Mouse (Mus musculus) inflammation-experienced regulatory T-cells (primary cell): ENCODE measurements around the gene Gm4969. TPM values are rescaled to one million over a fixed set of nuclear protein-coding genes. Genes with fewer than 3 reads are reported as not detected.

ENCODE experiments used
- polyA plus RNA-seq, 2 experiments: library from polyadenylated mRNA; unstranded; fragments of 100-300 nt; shearing (Covaris generic); gene quantifications; one replicate each; pipeline ENCODE4 v1.2.1; 2017

The Gm4969 gene
- under 1 TPM in 1 of 2 experiments, not detected in 1; 0.11 TPM for polyA plus RNA-seq

DNA sequence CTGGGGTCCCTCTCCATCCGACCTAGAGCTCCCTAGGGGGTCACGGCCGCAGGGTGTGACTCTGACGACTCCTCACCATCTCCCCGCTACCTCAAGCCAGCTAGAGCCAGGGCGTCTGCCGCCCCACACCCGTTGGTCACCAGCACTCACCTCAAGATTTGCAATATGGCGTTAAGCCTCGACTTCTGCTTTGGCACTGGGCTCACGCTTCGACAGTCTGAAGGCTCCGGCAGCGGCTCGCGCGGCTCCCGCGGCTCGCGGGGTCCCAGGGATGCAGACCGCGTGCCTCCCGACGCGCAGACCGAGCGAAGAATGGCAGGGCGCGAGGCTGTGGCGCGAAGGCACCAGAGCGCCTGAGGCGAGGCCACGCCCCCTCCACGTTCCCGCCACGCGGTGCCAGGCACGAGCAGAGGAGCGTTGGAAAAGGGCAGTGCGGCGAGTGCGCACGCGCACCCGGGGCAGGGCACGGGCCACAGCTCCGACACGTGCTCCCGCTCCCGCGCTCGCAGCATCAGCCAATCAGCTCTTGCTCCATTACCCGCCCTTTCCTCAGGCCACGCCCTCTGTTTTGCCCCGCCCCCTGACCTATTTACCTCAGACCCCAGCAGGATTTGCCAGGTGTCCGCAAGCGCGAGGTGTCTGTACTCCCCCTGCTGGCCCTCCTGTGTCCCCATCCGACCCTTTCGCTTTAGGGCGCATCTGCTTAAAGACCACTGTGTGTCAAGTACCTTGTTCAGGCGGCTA, at the start of gene Gm4969:
TSS of gene Gm4969 (minus strand) at position 341 of the 744 bp plus-strand sequence.

DNA sequence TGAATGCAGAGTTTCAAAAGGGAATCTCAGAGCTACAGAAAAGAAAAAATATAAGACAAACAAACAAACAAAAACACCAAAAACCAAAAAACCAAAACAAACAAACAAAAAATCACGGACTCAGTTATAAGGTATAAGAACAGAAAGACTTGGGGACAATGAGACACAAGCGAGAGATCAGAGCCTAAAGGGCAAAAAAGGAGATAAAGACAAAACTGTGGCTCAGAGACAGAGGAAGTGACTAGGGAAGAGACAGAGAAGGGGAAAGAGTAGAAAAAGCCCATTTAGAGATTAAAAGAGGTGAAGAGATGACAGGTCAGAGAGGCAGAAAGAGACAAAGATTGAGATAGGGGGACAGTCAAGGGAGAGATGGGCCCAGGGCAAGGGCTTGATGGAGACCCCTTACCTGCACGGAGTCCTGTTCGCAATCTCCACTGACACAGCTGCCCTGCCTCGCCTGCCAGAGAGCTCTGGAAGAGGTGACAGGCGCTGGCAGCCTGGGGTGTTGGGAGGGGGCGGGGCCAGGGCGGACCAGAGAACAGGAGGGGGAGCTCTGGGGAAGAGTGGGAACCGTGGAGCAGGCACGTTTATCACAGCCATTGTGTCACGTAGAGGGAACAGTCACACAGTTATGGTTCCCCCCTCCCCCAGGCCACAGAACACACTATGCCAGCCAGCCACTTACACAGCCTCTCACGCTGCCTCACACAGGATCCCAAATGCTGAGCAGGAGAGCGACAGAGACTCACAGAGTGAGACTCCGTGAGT, 47.7 kb upstream of the Gm4969 start, which contains the start of gene Gipr:
TSS of gene Gipr (minus strand) at position 472 of the 768 bp plus-strand sequence.

DNA sequence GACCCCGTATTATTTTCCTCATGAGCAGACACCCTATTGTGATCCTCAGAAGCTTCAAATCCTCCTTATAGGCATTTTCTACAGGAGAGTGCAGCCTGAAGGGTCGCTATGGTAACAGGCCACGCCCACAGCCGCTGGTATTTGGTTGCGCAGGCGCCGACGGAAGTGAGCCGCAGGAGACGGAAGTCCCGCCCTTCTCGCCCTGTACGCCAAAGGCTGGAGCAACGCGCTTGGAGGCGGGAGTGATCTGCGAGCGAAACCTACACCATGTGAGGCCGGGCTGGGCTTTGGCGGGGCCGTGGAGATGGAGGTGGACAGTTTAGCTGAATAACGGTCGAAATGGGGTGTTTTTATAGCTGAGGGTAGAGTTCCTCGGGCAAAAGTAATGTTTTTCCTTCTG, 31.5 kb upstream of the Gm4969 start, which contains the start of gene Snrpd2:
TSS of gene Snrpd2 (plus strand) at position 97 of the 400 bp plus-strand sequence.

DNA sequence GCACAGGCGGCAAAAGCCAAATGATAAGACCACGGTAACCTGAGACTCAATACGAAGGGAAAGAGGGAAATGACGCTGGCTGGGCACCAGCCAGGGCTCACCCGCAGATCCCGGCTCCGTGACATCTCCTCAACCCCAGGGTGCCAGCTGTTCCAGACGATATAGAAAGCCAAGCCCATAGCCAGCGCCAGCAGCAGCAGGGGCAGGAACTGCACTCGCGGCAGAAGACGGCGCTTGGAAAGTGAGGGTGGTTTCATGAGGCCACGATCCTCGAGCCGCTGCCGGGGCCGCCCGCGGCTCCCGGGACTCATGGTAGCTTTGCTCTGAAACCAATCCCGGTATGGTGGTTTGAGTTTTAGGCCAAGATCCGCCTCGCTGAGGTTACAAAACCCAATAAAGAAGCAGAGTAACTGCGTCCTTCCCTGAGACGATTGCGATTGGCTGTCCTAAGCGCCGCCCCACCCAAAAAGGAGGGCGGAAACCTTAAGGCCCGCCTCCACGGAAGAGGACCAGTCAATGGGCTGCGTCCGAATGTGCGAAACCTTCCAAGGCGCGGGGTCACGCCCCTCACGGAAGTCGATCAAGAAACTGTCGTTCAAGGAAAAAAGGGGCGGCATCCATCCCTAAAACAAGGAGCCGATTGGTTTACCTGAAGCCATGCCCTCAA, 30.8 kb upstream of the Gm4969 start, which contains the start of gene Qpctl:
TSS of gene Qpctl (minus strand) at position 417 of the 667 bp plus-strand sequence.

DNA sequence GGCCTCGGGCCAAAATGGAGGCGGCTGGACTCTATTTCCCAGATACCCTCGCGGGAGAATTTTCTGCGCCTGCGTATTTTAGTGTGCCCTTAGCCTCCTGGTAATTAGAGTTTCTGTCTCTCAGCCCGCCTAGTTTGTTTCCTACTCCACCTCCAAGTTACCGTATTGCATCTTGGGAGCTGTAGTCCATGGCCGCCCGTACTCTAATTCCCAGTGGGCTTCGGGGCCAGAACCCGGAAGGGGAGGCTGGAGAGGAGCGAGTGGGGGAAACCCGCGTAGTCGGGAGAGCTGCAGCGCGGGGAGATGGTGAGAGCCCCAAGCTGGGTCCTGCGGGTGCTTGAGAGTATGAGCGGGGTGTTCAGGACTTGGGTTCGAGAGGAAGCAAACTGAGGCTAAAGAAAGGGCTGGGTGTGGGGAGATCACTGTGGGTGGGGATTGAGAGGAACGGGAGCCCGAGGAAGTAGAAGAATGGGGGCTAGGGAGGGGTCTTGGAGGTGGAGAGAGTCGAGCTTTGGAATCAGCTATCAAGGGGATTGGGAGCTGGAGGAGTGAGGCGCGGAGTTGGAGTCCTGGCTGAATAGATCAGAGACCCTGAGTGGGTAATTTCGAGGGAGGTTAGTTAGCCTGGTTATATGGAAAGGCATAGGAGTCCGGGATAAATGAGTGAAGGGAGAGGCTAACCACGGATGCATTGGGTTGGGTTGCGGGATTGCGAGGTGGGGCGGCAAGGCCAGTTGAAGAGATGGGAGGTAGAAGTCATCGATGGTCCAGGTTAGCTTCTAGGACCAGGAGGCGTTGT, 1.7 kb upstream of the Gm4969 start, which contains the start of gene Fbxo46:
TSS of gene Fbxo46 (plus strand) at position 229 of the 799 bp plus-strand sequence.

DNA sequence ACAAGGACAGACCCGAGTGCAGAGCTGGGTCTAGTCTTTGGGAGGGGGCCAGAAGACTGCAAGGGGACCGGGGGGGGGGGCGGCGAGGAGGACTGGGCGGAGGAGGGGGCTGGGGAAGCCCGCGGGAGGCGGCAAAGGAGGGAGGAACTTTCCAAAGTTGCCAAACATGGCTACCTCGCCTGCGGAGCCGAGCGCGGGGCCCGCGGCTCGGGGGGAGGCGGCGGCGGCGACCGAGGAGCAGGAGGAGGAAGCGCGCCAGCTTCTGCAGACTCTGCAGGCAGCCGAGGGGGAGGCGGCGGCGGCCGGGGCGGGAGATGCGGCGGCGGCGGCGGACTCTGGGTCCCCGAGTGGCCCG, 23.7 kb downstream of the Gm4969 start, which contains the start of gene Six5:
TSS of gene Six5 (plus strand) at position 124 of the 355 bp plus-strand sequence.

DNA sequence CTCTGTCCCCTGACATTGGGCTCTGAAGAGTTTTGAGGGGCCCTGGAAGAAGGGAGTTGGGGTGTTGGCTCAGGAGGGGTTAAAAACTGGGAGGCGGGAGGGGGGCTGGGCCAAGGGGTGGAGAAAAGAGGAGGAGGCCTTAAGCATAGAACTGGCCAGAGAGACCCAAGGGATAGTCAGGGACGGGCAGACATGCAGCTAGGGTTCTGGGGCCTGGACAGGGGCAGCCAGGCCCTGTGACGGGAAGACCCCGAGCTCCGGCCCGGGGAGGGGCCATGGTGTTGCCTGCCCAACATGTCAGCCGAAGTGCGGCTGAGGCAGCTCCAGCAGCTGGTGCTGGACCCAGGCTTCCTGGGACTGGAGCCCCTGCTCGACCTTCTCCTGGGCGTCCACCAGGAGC, 34.5 kb downstream of the Gm4969 start, which contains the start of gene Dmpk:
TSS of gene Dmpk (plus strand) at position 149 of the 400 bp plus-strand sequence.

DNA sequence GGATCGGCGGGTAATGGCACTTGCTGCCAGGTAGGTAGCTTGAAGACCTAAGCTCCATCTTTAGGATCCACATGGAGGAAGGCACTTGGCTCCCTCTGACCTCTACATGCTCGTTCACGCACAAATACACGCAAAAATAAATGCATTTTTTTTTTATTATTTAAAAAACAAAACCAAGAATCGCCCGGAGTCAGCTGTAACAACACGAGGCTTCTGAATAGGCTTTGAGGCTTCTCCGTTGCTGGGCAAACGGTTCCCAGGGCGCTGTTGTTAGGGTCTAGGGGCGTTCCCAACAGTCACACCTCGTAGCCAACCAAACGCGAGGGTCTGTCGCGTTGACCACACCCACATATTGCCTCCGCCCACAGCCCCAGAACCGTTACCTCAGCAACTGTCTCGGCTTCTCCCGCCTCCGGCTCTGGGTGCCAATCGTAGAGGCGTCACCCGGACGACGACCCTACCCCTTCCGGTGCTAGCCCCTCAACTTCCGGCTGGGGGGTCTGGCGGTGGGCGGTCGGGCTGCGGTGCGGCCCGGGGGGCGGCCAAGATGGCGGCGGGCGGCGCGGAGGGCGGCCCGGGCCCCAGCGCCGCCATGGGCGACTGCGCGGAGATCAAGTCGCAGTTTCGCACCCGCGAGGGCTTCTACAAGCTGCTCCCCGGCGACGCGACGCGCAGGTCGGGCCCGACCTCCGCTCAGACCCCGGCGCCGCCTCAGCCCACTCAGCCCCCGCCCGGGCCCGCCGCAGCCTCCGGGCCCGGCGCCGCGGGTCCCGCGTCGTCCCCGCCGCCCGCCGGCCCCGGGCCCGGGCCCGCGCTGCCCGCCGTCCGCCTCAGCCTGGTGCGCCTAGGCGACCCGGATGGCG, 42.2 kb downstream of the Gm4969 start, which contains the start of gene Dmwd:
TSS of gene Dmwd (plus strand) at position 505 of the 863 bp plus-strand sequence.

DNA sequence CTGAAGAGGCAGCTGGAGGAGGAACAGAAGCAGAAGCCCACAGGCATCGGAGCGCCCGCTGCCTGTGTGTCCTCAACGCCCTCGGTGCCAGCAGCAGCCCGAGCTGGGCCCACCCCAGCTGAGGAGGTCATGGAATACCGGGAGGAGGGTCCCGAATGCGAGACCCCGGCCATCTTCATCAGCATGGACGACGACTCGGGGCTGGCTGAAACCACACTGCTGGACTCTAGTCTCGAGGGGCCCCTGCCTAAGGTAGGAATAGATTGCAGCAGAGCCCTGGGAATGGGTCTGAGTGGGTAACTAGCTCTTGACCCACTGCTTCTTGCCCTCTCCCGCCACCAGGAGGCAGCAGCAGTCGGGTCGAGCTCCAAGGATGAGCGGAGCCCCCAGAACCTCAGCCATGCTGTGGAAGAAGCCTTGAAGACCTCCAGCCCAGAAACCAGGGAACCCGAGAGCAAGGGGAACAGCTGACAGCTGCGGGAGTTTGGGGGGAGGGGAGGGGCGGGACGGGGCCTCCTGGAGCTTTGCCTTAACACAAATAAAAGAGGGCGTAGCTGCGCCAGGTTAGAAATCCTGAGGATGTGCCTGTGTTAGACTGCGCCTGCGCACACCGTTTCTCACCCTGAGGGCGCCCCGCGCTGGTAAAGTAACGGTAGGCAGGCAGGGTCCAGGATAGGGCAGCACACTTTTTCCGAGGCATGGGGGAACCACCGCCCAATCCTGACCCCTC, 64.0 kb downstream of the Gm4969 start, which contains the start of gene Rsph6a:
TSS of gene Rsph6a (plus strand) at position 644 of the 730 bp plus-strand sequence.

Other genes with a start within 250 kb of the Gm4969 start
- 100 to 1,000 TPM in 1 of 2 experiments, 10 to 100 TPM in 1; 88.7 to 183 TPM for gene Pglyrp1, start 247.0 kb downstream of the Gm4969 start, polyA plus RNA-seq
- gene Ccdc61, start 208.0 kb downstream of the Gm4969 start, polyA plus RNA-seq: 10 to 100 TPM; 34.8 to 42.9 TPM
- gene Nova2, start 192.5 kb downstream of the Gm4969 start, polyA plus RNA-seq: under 1 TPM; 0.06 to 0.59 TPM
- under 1 TPM in 1 of 2 experiments, not detected in 1; 0.42 TPM for gene Nanos2, start 131.0 kb downstream of the Gm4969 start, polyA plus RNA-seq
- gene Mypop, start 127.1 kb downstream of the Gm4969 start, polyA plus RNA-seq: 1 to 10 TPM; 7.5 to 8.4 TPM
- gene Irf2bp1, start 114.3 kb downstream of the Gm4969 start, polyA plus RNA-seq: 10 to 100 TPM; 48.7 to 64.1 TPM
- gene Foxa3, start 94.8 kb downstream of the Gm4969 start, polyA plus RNA-seq: under 1 TPM; 0.07 to 0.64 TPM
- 10 to 100 TPM; 22.4 to 23.4 TPM for gene Sympk, start 94.0 kb downstream of the Gm4969 start, polyA plus RNA-seq
- under 1 TPM in 1 of 2 experiments, not detected in 1; 0.16 TPM for gene Rsph6a, start 63.7 kb downstream of the Gm4969 start, polyA plus RNA-seq
- 1 to 10 TPM in 1 of 2 experiments, not detected in 1; 1.4 TPM for gene Dmwd, start 42.1 kb downstream of the Gm4969 start, polyA plus RNA-seq
- under 1 TPM; 0.35 to 0.40 TPM for gene Dmpk, start 34.5 kb downstream of the Gm4969 start, polyA plus RNA-seq
- gene Six5, start 23.8 kb downstream of the Gm4969 start, polyA plus RNA-seq: under 1 TPM; 0.15 to 0.88 TPM
- 10 to 100 TPM; 18.1 to 22.6 TPM for gene Fbxo46, start 1.5 kb upstream of the Gm4969 start, polyA plus RNA-seq
- 10 to 100 TPM in 1 of 2 experiments, 1 to 10 TPM in 1; 9.6 to 11.2 TPM for gene Qpctl, start 30.9 kb upstream of the Gm4969 start, polyA plus RNA-seq
- 10 to 100 TPM; 35.0 to 39.0 TPM for gene Snrpd2, start 31.4 kb upstream of the Gm4969 start, polyA plus RNA-seq
- gene Gipr, start 47.8 kb upstream of the Gm4969 start, polyA plus RNA-seq: under 1 TPM in 1 of 2 experiments, not detected in 1; 0.39 TPM
- 10 to 100 TPM; 19.8 to 24.3 TPM for gene Eml2, start 58.1 kb upstream of the Gm4969 start, polyA plus RNA-seq
- gene Gpr4, start 94.2 kb upstream of the Gm4969 start, polyA plus RNA-seq: under 1 TPM in 1 of 2 experiments, not detected in 1; 0.27 TPM
- 10 to 100 TPM; 21.1 to 31.1 TPM for gene Opa3, start 110.0 kb upstream of the Gm4969 start, polyA plus RNA-seq
- 100 to 1,000 TPM; 264 to 271 TPM for gene Vasp, start 153.4 kb upstream of the Gm4969 start, polyA plus RNA-seq
- gene Ppm1n, start 161.7 kb upstream of the Gm4969 start, polyA plus RNA-seq: 1 to 10 TPM; 3.8 to 5.0 TPM
- gene Rtn2, start 164.3 kb upstream of the Gm4969 start, polyA plus RNA-seq: under 1 TPM; 0.49 to 0.80 TPM
- 1 to 10 TPM; 2.0 to 3.1 TPM for gene Fosb, start 191.7 kb upstream of the Gm4969 start, polyA plus RNA-seq
- gene Ercc1, start 226.4 kb upstream of the Gm4969 start, polyA plus RNA-seq: 10 to 100 TPM; 75.1 to 88.2 TPM
- gene Cd3eap, start 241.1 kb upstream of the Gm4969 start, polyA plus RNA-seq: 10 to 100 TPM in 1 of 2 experiments, 1 to 10 TPM in 1; 9.9 to 14.4 TPM
- 1 to 10 TPM in 1 of 2 experiments, under 1 TPM in 1; 0.48 to 1.3 TPM for gene Ppp1r13l, start 241.4 kb upstream of the Gm4969 start, polyA plus RNA-seq